Mouse (Mus musculus) testis, adult 2 months (tissue): Measurements from ENCODE around the gene Slc47a1.

Source experiments
- CTCF ChIP-seq: fragments of 200-500 bp; IDR thresholded peaks from 2 replicates; pipeline ENCODE4 v1.5.1; 2012; ENCODE audit warnings: low read depth, mild to moderate bottlenecking, inconsistent platforms, low read length, moderate library complexity; ENCODE audit not compliant: control insufficient read depth, insufficient read depth, insufficient replicate concordance
- POLR2A ChIP-seq: fragments of 200-500 bp; IDR thresholded peaks from 2 replicates; pipeline ENCODE4 v1.6.1; 2012; ENCODE audit warnings: low read depth, mild to moderate bottlenecking, inconsistent platforms, low read length, moderate library complexity; ENCODE audit not compliant: control insufficient read depth

DNA sequence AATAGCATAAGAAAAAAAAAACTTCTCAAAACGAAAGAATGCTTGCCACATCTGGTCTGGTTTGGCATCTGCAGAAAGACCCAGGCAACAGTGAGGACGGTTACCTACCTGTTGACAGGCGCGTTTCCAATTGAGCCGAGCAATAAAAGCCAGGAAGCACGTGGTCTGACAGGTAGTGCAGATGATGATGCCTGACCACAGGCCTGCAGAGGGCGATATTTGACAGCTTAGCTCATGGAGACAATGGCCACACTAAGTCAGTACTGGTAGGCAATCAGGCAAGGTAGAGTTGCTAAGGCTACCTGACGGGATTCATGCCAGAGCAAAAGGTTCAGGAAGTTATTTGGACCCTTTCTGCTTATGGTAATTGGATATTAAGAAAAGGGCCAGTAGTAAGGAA, 28.8 kb downstream of the Slc47a1 start:
- TF ChIP-seq CTCF: peak; percentile 75; the same call in 1 of the 2 replicates
- no peak for TF ChIP-seq POLR2A
